Mouse (Mus musculus): ENCODE measurements around the gene Man2a1. TPM values are rescaled to one million over a fixed set of nuclear protein-coding genes. Genes with fewer than 3 reads are reported as not detected.
A peak's percentile ranks its signal among the peaks of the same experiment; 100 is the strongest.

Man2a1 gene
- total RNA-seq, 2 experiments from 2014 or later = 13.6 to 15.2 TPM

- no peak for DNase-seq (ENCODE audit: extremely low spot score in 1 of 2, low spot score in 1 of 2)
Observed at GRCm38 (mm10) chr17:64622352-64622886, 21.9 kb downstream of the Man2a1 start.

GRCm38 (mm10) chr17:64624439-64624838 lies 23.9 kb downstream of the Man2a1 start:
- no peak for DNase-seq (ENCODE audit: extremely low spot score in 1 of 2, low spot score in 1 of 2)

- DNase-seq (ENCODE audit: extremely low spot score in 1 of 2, low spot score in 1 of 2) = no peak
Observed at GRCm38 (mm10) chr17:64628796-64629195, 28.3 kb downstream of the Man2a1 start.

GRCm38 (mm10) chr17:64629486-64629885 lies 28.9 kb downstream of the Man2a1 start:
- no peak for DNase-seq (ENCODE audit: extremely low spot score in 1 of 2, low spot score in 1 of 2)

- no peak for DNase-seq (ENCODE audit: extremely low spot score in 1 of 2, low spot score in 1 of 2)
Observed at GRCm38 (mm10) chr17:64630506-64630905, 30.0 kb downstream of the Man2a1 start.

GRCm38 (mm10) chr17:64637868-64638537 lies 37.5 kb downstream of the Man2a1 start:
- no peak for DNase-seq (ENCODE audit: extremely low spot score in 1 of 2, low spot score in 1 of 2)

- no peak for DNase-seq (ENCODE audit: extremely low spot score in 1 of 2, low spot score in 1 of 2)
Observed at GRCm38 (mm10) chr17:64641376-64641775, 40.8 kb downstream of the Man2a1 start.

GRCm38 (mm10) chr17:64643644-64644043 lies 43.1 kb downstream of the Man2a1 start:
- no peak for DNase-seq (ENCODE audit: extremely low spot score in 1 of 2, low spot score in 1 of 2)

- no peak for DNase-seq (ENCODE audit: extremely low spot score in 1 of 2, low spot score in 1 of 2)
Observed at GRCm38 (mm10) chr17:64644888-64645605, 44.5 kb downstream of the Man2a1 start.

GRCm38 (mm10) chr17:64647396-64647795 lies 46.9 kb downstream of the Man2a1 start:
- no peak for DNase-seq (ENCODE audit: extremely low spot score in 1 of 2, low spot score in 1 of 2)

- no peak for DNase-seq (ENCODE audit: extremely low spot score in 1 of 2, low spot score in 1 of 2)
Observed at GRCm38 (mm10) chr17:64650702-64651101, 50.2 kb downstream of the Man2a1 start.

GRCm38 (mm10) chr17:64653621-64654020 lies 53.1 kb downstream of the Man2a1 start:
- DNase-seq (ENCODE audit: extremely low spot score in 1 of 2, low spot score in 1 of 2) = no peak

GRCm38 (mm10) chr17:64659682-64660081 lies 59.1 kb downstream of the Man2a1 start:
- no peak for DNase-seq (ENCODE audit: extremely low spot score in 1 of 2, low spot score in 1 of 2)

GRCm38 (mm10) chr17:64666518-64666917 lies 66.0 kb downstream of the Man2a1 start:
- no peak for DNase-seq (ENCODE audit: extremely low spot score in 1 of 2, low spot score in 1 of 2)

GRCm38 (mm10) chr17:64668504-64668903 lies 68.0 kb downstream of the Man2a1 start:
- DNase-seq (ENCODE audit: extremely low spot score in 1 of 2, low spot score in 1 of 2) = no peak

GRCm38 (mm10) chr17:64674401-64674800 lies 73.9 kb downstream of the Man2a1 start:
- DNase-seq (ENCODE audit: extremely low spot score in 1 of 2, low spot score in 1 of 2) = no peak

GRCm38 (mm10) chr17:64674980-64675379 lies 74.4 kb downstream of the Man2a1 start:
- DNase-seq (ENCODE audit: extremely low spot score in 1 of 2, low spot score in 1 of 2) = no peak

- peak; percentile 12 for DNase-seq (ENCODE audit: extremely low spot score in 1 of 2, low spot score in 1 of 2)
Observed at GRCm38 (mm10) chr17:64676735-64677469, 76.4 kb downstream of the Man2a1 start.

GRCm38 (mm10) chr17:64681461-64681860 lies 80.9 kb downstream of the Man2a1 start:
- no peak for DNase-seq (ENCODE audit: extremely low spot score in 1 of 2, low spot score in 1 of 2)

GRCm38 (mm10) chr17:64681927-64682326 lies 81.4 kb downstream of the Man2a1 start:
- DNase-seq (ENCODE audit: extremely low spot score in 1 of 2, low spot score in 1 of 2) = no peak

GRCm38 (mm10) chr17:64684088-64684487 lies 83.6 kb downstream of the Man2a1 start:
- no peak for DNase-seq (ENCODE audit: extremely low spot score in 1 of 2, low spot score in 1 of 2)
